ENCODE assay signal across 8 mouse cellular contexts in genomic region chr8:120184366-120184765, GRCm38 (mm10). TPM values are rescaled to one million over a fixed set of nuclear protein-coding genes. Genes with fewer than 3 reads are reported as not detected.
DNase-seq lines count a peak whose midpoint lies in the region; ATAC-seq and TF ChIP-seq lines count a peak whose summit lies in the region.

No protein-coding gene starts in this region.

- no peaks in the 10 kb centered on the region for H3K9me3 ChIP-seq in hindbrain, embryonic 13.5 days
- no peaks in the 10 kb centered on the region for H3K9me3 ChIP-seq in hindbrain, embryonic 16.5 days (ENCODE audit: control insufficient read depth, low read length)
- no peaks in the 10 kb centered on the region for H3K9me3 ChIP-seq in limb, embryonic 11.5 days (ENCODE audit: control insufficient read depth, low read length)

- TF ChIP-seq POLR2A in brain, embryonic 14.5 days (IDR thresholded peaks at IDR 0.05; ENCODE audit: borderline replicate concordance, extremely low read depth, insufficient read depth, insufficient read length, poor library complexity, severe bottlenecking): no peak

- H3K9ac ChIP-seq in hindbrain, embryonic 13.5 days: no peak overlapping the region
- no peak overlapping the region for H3K9ac ChIP-seq in hindbrain, embryonic 16.5 days (ENCODE audit: low read depth, low read length)
- H3K9ac ChIP-seq in limb, embryonic 11.5 days (ENCODE audit: low read length): peak overlapping the region; percentile 7; the same call in 1 of the 2 replicates

- no peak for TF ChIP-seq CTCF in brain, embryonic 14.5 days (IDR thresholded peaks at IDR 0.05; ENCODE audit: borderline replicate concordance, extremely low read depth, insufficient read depth, insufficient read length)

- H3K4me3 ChIP-seq in hindbrain, embryonic 13.5 days: no peak overlapping the region
- H3K4me3 ChIP-seq in hindbrain, embryonic 16.5 days (ENCODE audit: low read length): no peak overlapping the region
- no peak overlapping the region for H3K4me3 ChIP-seq in limb, embryonic 11.5 days (ENCODE audit: low read depth, low read length)

- H3K4me1 ChIP-seq in hindbrain, embryonic 13.5 days (replicated peaks): peaks cover 47% of the 10 kb centered on the region
- H3K4me1 ChIP-seq in hindbrain, embryonic 16.5 days (ENCODE audit: control insufficient read depth, insufficient read depth, low read depth, low read length): peaks cover 30% of the 10 kb centered on the region
- peaks cover 33% of the 10 kb centered on the region for H3K4me1 ChIP-seq in limb, embryonic 11.5 days (ENCODE audit: control insufficient read depth, insufficient read depth, low read length)

- DNase-seq in brain, embryonic 14.5 days (ENCODE audit: low read depth): peak; percentile 74
- peak; percentile 60 for DNase-seq in gastrocnemius, adult 18-20 months (ENCODE audit: low spot score)
- DNase-seq in limb, embryonic 11.5 days (ENCODE audit: low spot score): no peak
- DNase-seq in adrenal gland, postnatal 25 days: no peak
- no peak for DNase-seq in spleen, postnatal 10 days (ENCODE audit: low spot score in 2 of 2)
- DNase-seq in frontal cortex, postnatal 14 days (ENCODE audit: low spot score in 2 of 2): no peak

- WGBS in hindbrain, embryonic 13.5 days: 42% methylated on average over 9 of the region's 9 CpGs
- WGBS in hindbrain, embryonic 16.5 days: 35% methylated on average over 9 of the region's 9 CpGs
- 20% methylated on average over 9 of the region's 9 CpGs for WGBS in limb, embryonic 11.5 days

- no peaks in the 10 kb centered on the region for H3K36me3 ChIP-seq in hindbrain, embryonic 13.5 days
- no peaks in the 10 kb centered on the region for H3K36me3 ChIP-seq in hindbrain, embryonic 16.5 days (ENCODE audit: control insufficient read depth, insufficient read depth, low read length)
- H3K36me3 ChIP-seq in limb, embryonic 11.5 days (ENCODE audit: control insufficient read depth, insufficient read depth, low read length): no peaks in the 10 kb centered on the region

- 0 out of 2 replicates have a peak, but pooled peaks cover 9% of the 10 kb centered on the region for H3K27me3 ChIP-seq in hindbrain, embryonic 13.5 days
- H3K27me3 ChIP-seq in hindbrain, embryonic 16.5 days (replicated peaks; ENCODE audit: control insufficient read depth, insufficient read depth, low read length): no peaks in the 10 kb centered on the region
- no peaks in the 10 kb centered on the region; the same call in 1 of the 2 replicates for H3K27me3 ChIP-seq in limb, embryonic 11.5 days (ENCODE audit: control insufficient read depth, insufficient read depth, low read length)

- ATAC-seq in hindbrain, embryonic 13.5 days (ENCODE audit: low FRiP score): no peak
- ATAC-seq in hindbrain, embryonic 16.5 days: no peak
- no peak for ATAC-seq in limb, embryonic 11.5 days (ENCODE audit: insufficient number of reproducible peaks, low FRiP score, low TSS enrichment, low read depth)

- no peak overlapping the region for H3K4me2 ChIP-seq in hindbrain, embryonic 13.5 days
- H3K4me2 ChIP-seq in hindbrain, embryonic 16.5 days (ENCODE audit: low read length): no peak overlapping the region
- no peak overlapping the region for H3K4me2 ChIP-seq in limb, embryonic 11.5 days (ENCODE audit: low read depth, severe bottlenecking)

- peak overlapping the region; percentile 37 for H3K27ac ChIP-seq in hindbrain, embryonic 13.5 days
- no peak overlapping the region for H3K27ac ChIP-seq in hindbrain, embryonic 16.5 days (ENCODE audit: low read depth, low read length)
- H3K27ac ChIP-seq in limb, embryonic 11.5 days (replicated peaks; ENCODE audit: low read depth, low read length): peak overlapping the region; percentile 87; the same call in 1 of the 2 replicates

RNA-seq across cellular contexts. Expression of gene Fam92b, which starts 7.1 kb away (rescaled TPM):
- 2.2 and 2.6 TPM in 2 replicates for polyA plus RNA-seq in hindbrain, embryonic 13.5 days (2015; fragmentation: Nextera tagmentation; extraction: Ambion mirVana)
- polyA plus RNA-seq in hindbrain, embryonic 16.5 days (2015; fragmentation: Nextera tagmentation; extraction: Ambion mirVana): 1.8 and 2.6 TPM in 2 replicates
- 1.3 and 1.7 TPM in 2 replicates for polyA plus RNA-seq in brain, embryonic 14.5 days (2012; rRNA removed)
- not detected for total RNA-seq in gastrocnemius, adult 18-20 months (2021)
- polyA plus RNA-seq in limb, embryonic 11.5 days (2014; fragmentation: Nextera tagmentation; extraction: Ambion mirVana): 0.16 and 0.27 TPM in 2 replicates
- total RNA-seq in adrenal gland, postnatal 25 days (2021): 1.6 TPM in 1 of 2 replicates, not detected in the other

RNA-seq across cellular contexts. Expression of gene Gse1, which starts 43.9 kb away (rescaled TPM):
- 21.3 and 22.1 TPM in 2 replicates for polyA plus RNA-seq in hindbrain, embryonic 13.5 days (2015; fragmentation: Nextera tagmentation; extraction: Ambion mirVana)
- 10.7 and 14.8 TPM in 2 replicates for polyA plus RNA-seq in hindbrain, embryonic 16.5 days (2015; fragmentation: Nextera tagmentation; extraction: Ambion mirVana)
- polyA plus RNA-seq in brain, embryonic 14.5 days (2012; rRNA removed): 70.3 and 70.4 TPM in 2 replicates
- total RNA-seq in gastrocnemius, adult 18-20 months (2021): 10 to 100 TPM; 28.9 to 32.6 TPM
- polyA plus RNA-seq in limb, embryonic 11.5 days (2014; fragmentation: Nextera tagmentation; extraction: Ambion mirVana): 6.6 and 8.2 TPM in 2 replicates
- total RNA-seq in adrenal gland, postnatal 25 days (2021): 40.1 and 48.8 TPM in 2 replicates

Comparison
In these comparisons a context has a peak if more than half of its experiments do, and no peak if none do; other contexts are left out.
1. DNase-seq: peak in brain, embryonic 14.5 days (single experiment) and gastrocnemius, adult 18-20 months (single experiment); none in limb, embryonic 11.5 days (single experiment), adrenal gland, postnatal 25 days (single experiment), spleen, postnatal 10 days (0 of 2) and frontal cortex, postnatal 14 days (0 of 2).